Mouse (Mus musculus) heart, adult 18-20 months (tissue): ENCODE measurements around the gene Ctss. TPM values are rescaled to one million over a fixed set of nuclear protein-coding genes. Genes with fewer than 3 reads are reported as not detected.
"Not testable (repeated sequence)": the region's sequence is repeated elsewhere in the genome, so short reads cannot be mapped to it uniquely, and the experiment has no call there.

Experiments
- DNase-seq, 2 experiments: peaks; one replicate each; pipeline ENCODE4 v3.0.0; 2021 to 2022; ENCODE audit warnings: mixed read lengths in 1 of 2
- total RNA-seq, 2 experiments: library from RNA; stranded (reverse); gene quantifications; 2 replicates each; pipeline ENCODE4 v1.2.3; 2021

Gene Ctss
- total RNA-seq, 2 experiments from 2014 or later, result 18.2 to 24.3 TPM

DNA sequence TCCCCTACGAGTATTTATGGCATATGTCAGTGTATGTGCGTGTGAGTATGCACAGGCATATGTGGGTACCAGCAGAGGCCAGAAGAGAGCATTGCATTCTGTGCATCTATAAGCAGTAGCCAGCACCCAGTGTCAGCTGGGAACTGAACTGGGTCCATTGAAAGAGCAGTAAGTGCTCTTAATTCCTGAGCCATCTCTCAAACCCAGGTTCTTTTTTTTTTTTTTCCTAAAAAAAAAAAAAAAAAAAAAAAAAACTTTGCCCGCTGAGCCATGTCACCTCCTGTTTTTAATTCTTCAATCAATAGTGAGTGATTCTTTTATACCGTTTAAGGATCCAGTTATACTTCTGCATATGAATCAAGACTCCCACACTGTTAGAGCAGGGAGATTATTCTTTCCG lies 6.8 kb downstream of the Ctss start:
- DNase-seq, result no peak

DNA sequence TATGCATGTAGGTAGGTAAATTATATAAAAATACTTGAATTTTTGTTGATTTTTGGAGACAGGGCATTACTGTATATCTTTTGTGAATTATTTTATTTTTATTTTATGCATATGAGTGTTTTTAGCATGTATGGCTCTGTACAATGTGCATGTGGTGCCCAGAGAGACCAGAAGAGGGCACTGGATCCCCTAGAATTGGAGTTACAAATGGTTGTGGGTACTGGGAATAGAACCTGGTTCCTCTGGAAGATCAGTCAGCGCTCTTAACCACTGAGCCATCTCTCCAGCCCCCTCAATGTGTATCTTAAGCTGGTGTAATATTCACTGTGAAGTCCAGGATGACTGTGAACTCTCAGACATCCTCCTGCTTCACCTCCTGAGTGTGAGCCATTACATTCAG lies 8.3 kb downstream of the Ctss start:
- DNase-seq, result no peak

DNA sequence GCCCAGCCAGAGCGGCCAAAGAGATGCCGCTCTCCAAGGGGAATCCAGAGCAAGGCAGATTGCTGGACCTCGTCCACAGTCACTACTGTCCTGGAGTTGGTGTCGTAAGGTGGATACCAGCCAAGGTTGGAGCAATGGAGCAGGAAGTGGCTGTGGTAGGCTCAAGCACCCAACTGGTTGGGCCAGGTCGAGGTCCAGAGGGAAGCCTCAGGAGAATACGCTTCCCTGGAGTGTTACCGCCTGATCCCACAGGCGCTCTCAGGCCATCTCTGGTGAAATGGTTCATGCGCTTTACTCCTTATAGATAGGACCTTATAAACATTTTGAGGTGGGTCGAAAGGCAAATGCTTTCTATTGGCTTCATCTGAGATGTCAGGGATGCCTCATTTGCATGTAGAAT lies 12.3 kb downstream of the Ctss start:
- no peak for DNase-seq

DNA sequence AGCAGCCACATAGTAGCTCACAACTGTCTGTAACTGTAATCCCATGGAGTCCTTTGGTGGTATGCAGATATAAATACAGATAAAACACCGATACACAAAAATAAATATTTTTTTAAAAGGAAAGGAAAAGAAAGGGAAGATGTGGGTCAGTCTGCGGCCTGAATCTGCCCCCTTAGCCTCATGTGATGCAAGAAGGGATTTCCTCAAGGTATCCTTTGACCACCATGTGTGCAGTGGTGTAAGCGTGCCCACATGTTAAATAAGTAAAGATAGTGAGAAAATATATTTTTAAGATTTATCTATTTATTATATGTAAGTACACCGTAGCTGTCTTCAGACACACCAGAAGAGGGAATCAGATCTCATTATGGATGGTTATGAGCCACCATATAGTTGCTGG lies 13.3 kb downstream of the Ctss start:
- DNase-seq, result no peak

DNA sequence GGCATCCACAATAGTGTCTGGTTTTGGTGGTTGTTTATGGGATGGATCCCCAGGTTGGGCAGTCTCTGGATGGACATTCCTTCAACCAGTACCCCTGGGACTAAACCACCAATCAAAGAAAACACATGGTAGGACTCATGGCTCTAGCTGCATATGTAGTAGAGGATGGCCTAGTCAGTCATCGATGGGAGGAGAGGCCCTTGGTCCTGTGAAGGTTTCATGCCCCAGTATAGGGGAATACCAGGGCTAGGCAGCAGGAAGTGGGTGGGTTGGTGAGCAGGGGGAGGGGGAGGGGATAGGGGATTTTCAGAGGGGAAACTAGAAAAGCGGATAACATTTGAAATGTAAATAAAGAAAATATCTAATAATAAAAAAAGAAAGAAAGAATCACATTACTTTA lies 14.6 kb downstream of the Ctss start:
- not testable (repeated sequence) for DNase-seq

DNA sequence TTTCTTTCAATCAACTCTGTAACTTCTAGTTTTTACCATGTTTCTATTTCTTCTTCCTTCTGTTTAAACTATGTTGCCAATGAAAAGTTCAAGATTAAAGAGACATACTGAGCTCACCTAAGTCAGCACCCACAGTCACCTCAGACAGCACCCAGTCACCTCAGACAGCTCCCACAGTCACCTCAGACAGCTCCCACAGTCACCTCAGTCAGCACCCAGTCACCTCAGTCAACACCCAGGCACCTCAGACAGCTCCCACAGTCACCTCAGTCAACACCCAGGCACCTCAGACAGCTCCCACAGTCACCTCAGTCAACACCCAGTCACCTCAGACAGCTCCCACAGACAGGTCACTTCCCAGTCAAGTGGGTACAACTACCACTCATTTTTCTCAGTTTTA lies 15.6 kb downstream of the Ctss start:
- DNase-seq, result no peak

DNA sequence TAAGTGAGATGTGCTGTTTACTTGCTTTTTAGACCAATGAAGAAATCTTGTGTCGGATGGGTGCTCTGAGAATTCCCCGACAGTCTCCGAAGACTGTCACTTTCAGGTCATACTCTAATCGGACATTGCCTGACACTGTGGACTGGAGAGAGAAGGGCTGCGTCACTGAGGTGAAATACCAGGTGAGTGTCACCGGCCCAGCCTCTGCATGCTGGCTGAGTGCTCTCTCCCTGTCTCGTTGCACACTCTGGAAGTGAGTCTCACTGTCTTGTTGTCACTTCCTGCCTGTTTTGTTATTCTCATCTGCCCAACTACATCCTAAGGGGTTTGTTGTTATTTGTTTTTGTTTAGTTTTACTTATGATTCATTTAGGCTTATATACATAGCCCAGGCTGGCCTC lies 16.4 kb downstream of the Ctss start:
- DNase-seq, result no peak

DNA sequence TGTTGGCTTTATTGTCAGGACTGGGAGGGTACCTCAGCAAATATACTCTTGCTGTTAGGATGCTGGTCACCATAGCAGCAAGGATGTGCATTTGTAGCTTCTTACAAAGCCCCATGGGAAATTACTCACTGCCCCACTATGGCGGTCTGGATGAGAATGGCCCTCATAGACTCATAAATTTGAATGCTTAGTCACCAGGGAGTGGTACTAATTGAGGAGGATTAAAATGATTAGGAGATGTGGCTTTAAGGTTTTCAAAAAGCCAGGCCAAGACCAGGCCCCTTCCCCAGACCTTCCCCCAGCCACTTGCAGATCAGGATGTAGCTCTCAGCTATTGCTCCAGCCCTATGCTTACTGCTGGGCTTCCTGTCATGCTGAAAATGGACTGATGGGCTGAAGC lies 23.6 kb downstream of the Ctss start:
- DNase-seq, result no peak

DNA sequence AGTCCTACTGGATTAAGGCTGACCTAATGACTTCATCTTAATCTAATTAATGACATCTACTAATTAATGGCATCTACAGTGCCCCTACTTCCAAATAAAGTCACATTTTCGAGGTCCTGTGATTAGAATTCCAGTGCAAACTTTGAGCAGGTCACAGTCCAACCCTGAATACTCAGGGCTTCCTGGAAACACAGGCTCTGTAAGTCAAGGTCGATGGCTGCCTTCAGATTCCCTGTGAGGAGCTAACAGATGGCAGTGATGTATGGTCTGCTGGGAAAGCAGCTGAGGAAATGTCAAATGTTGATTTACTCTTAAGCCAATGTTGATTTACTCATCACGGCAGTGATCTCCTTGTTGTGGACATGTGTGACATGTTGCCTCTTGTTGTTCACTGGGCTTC lies 27.4 kb downstream of the Ctss start:
- DNase-seq, result no peak

DNA sequence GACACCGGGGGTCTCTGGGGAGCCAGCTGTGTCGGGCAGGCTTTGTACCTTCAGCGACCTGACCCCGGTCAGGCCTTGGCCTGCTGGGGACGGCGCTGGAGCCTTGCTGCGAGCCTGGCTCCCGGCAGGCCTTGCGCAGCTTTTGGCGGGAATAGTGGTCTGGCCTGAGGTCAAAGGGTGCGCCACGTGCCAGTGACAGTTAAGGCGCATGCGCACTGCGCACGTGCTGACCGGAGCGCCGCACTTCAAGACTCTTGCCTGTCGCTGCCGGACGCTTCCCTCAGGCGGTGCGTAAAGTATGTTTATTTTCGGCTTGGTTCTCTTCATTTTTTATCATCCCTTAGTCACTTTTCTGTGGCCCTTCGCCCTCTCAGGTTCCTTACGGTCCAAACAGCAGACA lies 32.9 kb downstream of the Ctss start, which contains the start of gene Hormad1:
TSS of gene Hormad1 (plus strand) at position 241 of the 400 bp plus-strand sequence.
- DNase-seq, result no peak

DNA sequence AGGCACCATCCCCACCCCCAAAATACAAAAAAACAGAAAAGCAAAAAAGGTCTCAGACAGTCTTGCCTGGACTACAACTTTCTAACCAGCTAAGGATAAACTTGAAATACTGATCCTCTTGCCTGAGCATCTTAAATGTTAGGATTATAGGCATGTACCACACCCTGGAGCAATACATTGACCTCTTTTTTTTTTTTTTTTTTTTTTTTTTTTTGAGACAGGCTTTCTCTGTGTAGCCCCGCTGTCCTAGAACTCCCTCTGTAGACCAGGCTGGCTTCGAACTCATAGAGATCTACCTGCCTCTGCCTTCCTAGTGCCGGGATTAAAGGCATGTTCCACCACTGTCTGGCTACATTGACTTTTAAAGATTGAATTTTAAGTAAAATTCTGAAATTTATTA lies 34.2 kb downstream of the Ctss start:
- DNase-seq, result no peak

DNA sequence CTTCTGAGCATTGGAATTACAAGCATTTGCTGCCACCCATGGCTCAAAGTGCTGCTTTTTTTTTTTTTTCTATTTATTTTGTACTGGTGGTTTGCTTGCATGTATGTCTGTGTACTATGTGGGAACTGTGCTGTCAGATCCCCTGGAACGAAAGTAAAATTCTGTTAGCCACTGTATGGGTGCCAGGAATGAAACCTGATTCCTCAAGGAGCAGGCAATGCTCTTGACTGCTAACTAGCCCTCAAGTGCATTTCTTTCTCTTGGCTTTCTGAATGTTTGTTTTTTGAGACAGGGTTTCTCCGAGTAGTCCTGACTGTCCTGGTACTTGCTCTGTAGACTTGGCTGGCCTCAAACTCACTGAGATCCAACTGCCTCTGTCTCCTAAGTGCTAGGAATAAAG lies 35.2 kb downstream of the Ctss start:
- DNase-seq, result no peak

DNA sequence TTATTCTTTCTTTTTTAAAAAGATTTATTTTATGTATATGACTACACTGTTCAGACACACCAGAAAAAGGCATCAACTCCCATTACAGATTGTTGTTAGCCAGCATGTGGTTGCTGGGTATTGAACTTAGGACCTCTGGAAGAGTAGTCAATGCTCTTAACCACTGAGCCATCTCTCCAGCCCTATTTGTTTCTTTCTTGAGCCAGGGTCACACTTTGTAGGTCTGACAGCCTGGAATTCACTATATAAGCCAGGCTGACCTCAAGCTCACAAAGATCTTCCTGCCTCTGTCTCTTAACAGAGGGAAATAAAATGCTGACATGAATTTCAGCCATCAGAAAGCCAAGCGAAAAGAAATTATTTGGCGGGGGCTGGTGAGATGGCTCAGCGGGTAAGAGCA lies 43.0 kb downstream of the Ctss start:
- no peak for DNase-seq

DNA sequence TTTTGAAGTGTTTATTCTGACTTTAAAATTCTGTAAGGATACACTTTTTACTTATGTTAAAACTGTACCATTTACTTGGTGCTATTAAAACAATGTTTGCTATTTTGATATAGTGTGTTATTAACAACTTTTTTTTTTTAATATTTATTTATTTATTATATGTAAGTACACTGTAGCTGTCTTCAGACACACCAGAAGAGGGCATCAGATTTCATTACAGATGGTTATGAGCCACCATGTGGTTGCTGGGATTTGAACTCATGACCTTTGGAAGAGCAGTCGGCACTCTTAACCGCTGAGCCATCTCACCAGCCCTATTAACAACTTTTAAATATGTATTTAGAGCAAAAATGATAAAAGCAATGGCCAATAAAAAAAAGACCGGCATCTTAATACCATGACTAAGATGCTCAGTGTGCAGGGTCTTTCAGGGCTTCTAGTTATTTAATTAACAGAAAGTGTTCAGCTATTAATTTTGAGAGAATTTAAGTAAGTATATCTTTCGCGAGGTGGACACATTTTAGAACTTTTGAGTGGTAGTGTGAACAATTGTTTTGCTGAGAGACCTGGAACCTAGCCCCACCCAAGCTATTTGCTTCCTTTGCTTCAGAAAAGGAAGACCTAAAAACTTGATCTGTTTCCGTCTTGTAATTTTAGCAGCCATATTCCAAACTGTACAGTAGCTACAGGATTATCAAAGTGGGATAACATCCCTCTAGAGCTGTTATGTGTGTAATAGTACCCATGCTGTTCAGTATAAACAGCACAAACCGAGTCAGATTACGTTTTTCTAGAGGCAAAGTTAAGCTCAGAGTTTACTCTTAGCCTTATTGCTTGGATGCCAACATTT lies 61.4 kb downstream of the Ctss start:
- DNase-seq, result no peak

DNA sequence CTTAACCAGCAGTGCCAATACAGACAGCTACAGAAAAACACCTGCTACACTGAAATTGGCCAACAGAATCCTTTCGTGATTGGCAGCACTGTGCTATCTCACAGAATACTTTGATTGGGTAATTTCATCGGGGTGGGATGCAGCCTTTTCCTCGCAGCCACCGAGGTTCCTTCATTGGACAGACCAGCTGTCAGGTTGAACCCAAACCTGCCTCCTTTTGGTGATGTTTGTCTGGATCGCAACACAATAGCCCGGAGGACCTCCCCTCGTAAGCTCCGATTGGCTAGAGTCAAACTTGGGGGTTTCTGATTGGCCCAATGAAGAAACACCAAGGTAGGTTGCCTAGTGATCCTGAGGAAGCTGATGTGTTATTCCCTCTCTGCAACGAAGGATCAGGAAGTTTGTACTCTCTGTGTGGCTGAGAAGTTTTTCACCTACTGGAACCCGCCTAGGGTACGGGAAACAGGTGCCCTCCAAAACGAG lies 62.1 kb downstream of the Ctss start, which contains the start of gene Golph3l:
TSS of gene Golph3l (plus strand) at position 331 of the 483 bp plus-strand sequence.
- peak; percentile 98 to 99 for DNase-seq

DNA sequence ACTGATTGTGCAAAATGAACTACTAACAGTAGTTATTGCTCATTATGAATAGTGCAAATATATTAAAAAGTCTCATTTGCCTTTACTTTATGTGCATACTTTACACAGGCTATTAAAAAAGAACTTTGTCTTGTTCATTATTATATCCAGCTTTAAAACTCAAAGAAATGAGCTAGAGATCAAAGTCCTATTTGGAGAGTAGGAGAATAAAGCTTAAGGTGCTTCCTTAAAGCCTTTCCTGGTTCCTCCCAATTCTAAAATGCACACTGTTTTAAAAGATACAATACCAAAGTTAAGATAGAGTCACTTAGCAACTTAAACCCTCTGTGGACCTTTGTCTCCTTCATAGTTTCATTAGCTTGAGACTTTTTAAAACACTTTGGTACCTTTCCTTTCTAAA lies 72.1 kb downstream of the Ctss start:
- DNase-seq, result no peak

DNA sequence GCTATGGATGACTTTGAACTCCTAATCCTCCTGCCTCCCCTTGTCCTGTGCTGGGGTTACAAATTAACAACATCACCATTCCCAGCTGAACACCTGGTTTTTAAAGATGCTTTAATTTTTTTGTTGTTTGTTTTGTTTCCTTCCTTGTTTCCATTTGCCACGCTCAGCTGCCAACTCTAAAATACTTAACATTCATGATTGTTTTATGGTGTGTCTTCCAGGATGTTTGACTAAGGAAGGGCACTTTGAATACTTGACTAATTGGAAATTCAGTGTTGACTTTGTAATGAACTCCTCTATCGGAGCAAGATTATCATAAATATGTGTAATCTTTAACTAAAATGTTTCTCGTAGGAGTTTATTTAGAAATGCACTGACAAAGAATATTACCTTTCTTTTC lies 74.7 kb downstream of the Ctss start:
- DNase-seq, result no peak

Other genes with a start within 250 kb of the Ctss start
- 10 to 100 TPM; 19.1 to 23.2 TPM for gene Mindy1, start 245.4 kb upstream of the Ctss start, total RNA-seq
- gene Prune1, start 244.7 kb upstream of the Ctss start, total RNA-seq, result 10 to 100 TPM; 25.5 to 25.6 TPM
- under 1 TPM; 0.59 to 0.65 TPM for gene Anxa9, start 219.6 kb upstream of the Ctss start, total RNA-seq
- gene Cers2, start 212.0 kb upstream of the Ctss start, total RNA-seq, result 10 to 100 TPM; 30.3 to 32.4 TPM
- gene Setdb1, start 169.6 kb upstream of the Ctss start, total RNA-seq, result 10 to 100 TPM; 10.9 to 11.6 TPM
- gene 4930558C23Rik, start 123.9 kb upstream of the Ctss start, total RNA-seq, result not detected
- gene Arnt, start 92.4 kb upstream of the Ctss start, total RNA-seq, result 10 to 100 TPM; 34.0 to 34.9 TPM
- gene Ctsk, start 27.5 kb upstream of the Ctss start, total RNA-seq, result 1 to 10 TPM; 5.5 to 7.4 TPM
- not detected for gene Hormad1, start 32.9 kb downstream of the Ctss start, total RNA-seq
- 10 to 100 TPM; 18.0 to 19.9 TPM for gene Golph3l, start 62.1 kb downstream of the Ctss start, total RNA-seq
- 10 to 100 TPM; 74.3 to 75.2 TPM for gene Ensa, start 98.2 kb downstream of the Ctss start, total RNA-seq
- gene Mcl1, start 132.0 kb downstream of the Ctss start, total RNA-seq, result 100 to 1,000 TPM; 159 to 167 TPM
- 10 to 100 TPM; 39.1 to 40.6 TPM for gene Adamtsl4, start 161.1 kb downstream of the Ctss start, total RNA-seq
- 10 to 100 TPM; 46.4 to 52.7 TPM for gene Ecm1, start 212.8 kb downstream of the Ctss start, total RNA-seq
- 10 to 100 TPM; 44.4 to 49.4 TPM for gene Tars2, start 233.4 kb downstream of the Ctss start, total RNA-seq